Mouse (Mus musculus) lung, embryonic 14.5 days (tissue): Measurements from ENCODE around the gene Fgd3. TPM values are rescaled to one million over a fixed set of nuclear protein-coding genes. Genes with fewer than 3 reads are reported as not detected.

Experiments used
- ATAC-seq: fragments of 200-750 bp; cut with Nextera tagmentation; 2 replicates; pipeline ENCODE4 v1.8.0; 2017; ENCODE audit warnings: mild to moderate bottlenecking, moderate TSS enrichment, moderate library complexity; ENCODE audit not compliant: insufficient read depth
- DNase-seq: peaks from one replicate; pipeline ENCODE4 v3.0.0-alpha.2; 2015
- H3K27ac ChIP-seq: fragments of 300-500 bp; sonication (generic); 2 replicates; pipeline ENCODE4 v1.5.1; 2014; ENCODE audit warnings: low read depth, mild to moderate bottlenecking, moderate library complexity
- H3K27me3 ChIP-seq: fragments of 300-500 bp; sonication (generic); 2 replicates; pipeline ENCODE4 v1.6.1; 2014; ENCODE audit warnings: low read length, control low read depth; ENCODE audit not compliant: insufficient read depth
- H3K36me3 ChIP-seq: fragments of 300-500 bp; sonication (generic); 2 replicates; pipeline ENCODE4 v1.6.1; 2014; ENCODE audit warnings: control low read depth; ENCODE audit not compliant: insufficient read depth
- H3K4me1 ChIP-seq: fragments of 300-500 bp; sonication (generic); 2 replicates; pipeline ENCODE4 v1.6.1; 2014; ENCODE audit warnings: antibody characterized with exemption, control low read depth; ENCODE audit not compliant: insufficient read depth
- H3K4me2 ChIP-seq: fragments of 300-500 bp; sonication (generic); 2 replicates; pipeline ENCODE4 v1.6.1; 2014; ENCODE audit warnings: mild to moderate bottlenecking
- H3K4me3 ChIP-seq: fragments of 300-500 bp; sonication (generic); 2 replicates; pipeline ENCODE4 v1.5.1; 2014; ENCODE audit warnings: low read depth, low read length
- H3K9ac ChIP-seq: fragments of 300-500 bp; sonication (generic); 2 replicates; pipeline ENCODE4 v1.6.1; 2014
- H3K9me3 ChIP-seq: fragments of 300-500 bp; sonication (generic); 2 replicates; pipeline ENCODE4 v1.6.1; 2016; ENCODE audit warnings: low read depth, low read length, control low read depth
- CTCF ChIP-seq: IDR thresholded peaks from 2 replicates; pipeline ENCODE4 v1.5.1; 2016; ENCODE audit warnings: antibody characterized with exemption, low read depth
- WGBS: fragments of 180-500 bp; shearing (Covaris S2); extraction: QIAGEN DNeasy Blood & Tissue Kit; methylation state at CpG from one replicate; pipeline ENCODE4 v1.1.7; 2014; 5-methylcytosine and 5-hydroxymethylcytosine counted together
- polyA plus RNA-seq: library from polyadenylated mRNA; unstranded; fragments of >200 nt; fragmentation: Nextera tagmentation; extraction: Ambion mirVana; gene quantifications from 2 replicates; pipeline ENCODE4 v1.2.1, GENCODE M21; 2014

Gene Fgd3
- polyA plus RNA-seq, 1 experiment from 2014 or later = 0.42 TPM

GRCm38 (mm10) chr13:49283686-49284085, 36.4 kb downstream of the Fgd3 start:
- no peak for ATAC-seq
- H3K4me1 ChIP-seq = no peaks in the 10 kb centered on the region
- no peaks in the 10 kb centered on the region for H3K36me3 ChIP-seq
- no peak for TF ChIP-seq CTCF
- no peak for DNase-seq
- H3K27me3 ChIP-seq = no peaks in the 10 kb centered on the region
- H3K9ac ChIP-seq = no peak overlapping the region
- H3K27ac ChIP-seq = no peak overlapping the region
- H3K9me3 ChIP-seq = no peaks in the 10 kb centered on the region
- H3K4me3 ChIP-seq = no peak overlapping the region
- 66% methylated on average over 9 of the region's 9 CpGs for WGBS
- H3K4me2 ChIP-seq = no peak overlapping the region

DNA sequence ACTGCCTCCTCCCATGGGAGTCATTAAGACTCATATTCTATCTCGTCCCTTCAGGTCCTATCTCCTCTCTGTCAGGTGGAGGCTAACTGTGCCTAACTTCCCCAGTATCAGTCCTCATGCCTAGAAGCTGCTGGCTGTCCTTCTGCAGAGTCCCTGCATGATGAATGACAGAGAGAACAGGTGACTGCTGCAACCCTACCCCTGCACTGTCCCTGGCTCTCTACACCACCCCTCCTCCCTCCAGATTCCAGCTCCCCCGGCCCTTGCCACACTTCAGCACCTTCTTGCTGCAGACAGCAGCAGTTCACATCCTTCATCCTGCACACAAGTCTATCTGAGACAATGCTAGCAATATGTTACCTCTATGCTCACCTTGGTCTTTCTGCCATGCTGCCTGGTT, 37.9 kb downstream of the Fgd3 start:
- Histone ChIP-seq H3K27me3 (no peaks in the 10 kb centered on the region), H3K9ac (no peak overlapping the region), H3K4me1 (no peaks in the 10 kb centered on the region), H3K4me3 (no peak overlapping the region), H3K9me3 (no peaks in the 10 kb centered on the region), H3K27ac (no peak overlapping the region), H3K36me3 (no peaks in the 10 kb centered on the region), H3K4me2 (no peak overlapping the region)
- ATAC-seq (no peak), DNase-seq (no peak)
- no peak for TF ChIP-seq CTCF
- WGBS = 48% methylated on average over 2 of the region's 2 CpGs

DNA sequence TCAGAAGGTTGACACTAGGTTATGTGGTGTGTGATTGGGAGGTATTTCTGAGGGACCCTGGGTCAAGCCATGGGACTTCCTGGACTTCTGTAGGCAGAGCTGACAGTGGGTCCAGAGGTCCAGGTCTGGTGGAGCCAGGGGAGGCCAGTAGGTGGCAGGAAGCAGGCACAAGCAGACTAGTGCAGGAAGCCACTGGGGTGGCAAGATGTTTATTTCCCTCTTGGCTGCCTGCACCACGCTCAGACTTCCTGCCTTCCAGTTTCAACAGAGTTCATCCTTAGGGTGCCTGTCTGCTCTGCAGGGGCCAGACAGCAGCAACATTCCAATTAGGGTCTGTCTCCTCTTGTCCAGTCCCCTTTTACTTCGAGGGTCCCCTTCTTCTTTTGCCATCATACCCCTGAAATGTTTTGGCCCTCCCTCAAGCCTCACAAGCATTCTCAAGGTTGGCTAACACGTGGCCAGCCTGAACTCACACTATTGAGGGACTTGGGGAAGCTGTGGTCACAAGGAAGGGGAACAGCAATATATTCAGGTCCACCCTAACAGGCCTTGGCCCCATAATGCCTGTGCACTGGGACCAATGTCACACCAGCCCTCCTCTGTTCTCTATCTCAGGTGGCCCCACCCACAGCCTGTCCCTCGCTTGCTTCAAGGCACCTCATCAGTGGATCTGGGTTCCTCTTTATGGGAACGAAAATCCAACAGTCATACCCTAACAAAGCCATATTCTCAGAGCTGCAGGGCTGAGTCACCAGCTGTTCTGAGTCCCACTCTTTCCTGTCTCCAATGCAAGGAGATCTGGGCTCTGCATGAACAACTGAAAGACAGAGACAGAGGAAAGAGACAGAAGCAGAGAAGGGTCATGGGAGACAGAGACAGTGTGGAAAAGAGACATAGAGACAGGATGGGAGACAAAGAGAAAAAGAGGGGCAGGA, 48.0 kb downstream of the Fgd3 start:
- Histone ChIP-seq H3K9me3 (no peaks in the 10 kb centered on the region), H3K4me1 (no peaks in the 10 kb centered on the region), H3K4me2 (no peak overlapping the region), H3K27me3 (no peaks in the 10 kb centered on the region), H3K4me3 (no peak overlapping the region), H3K27ac (no peak overlapping the region), H3K36me3 (no peaks in the 10 kb centered on the region), H3K9ac (no peak overlapping the region)
- DNase-seq (peak; percentile 30), ATAC-seq (no peak)
- TF ChIP-seq CTCF = peak; percentile 36; the same call in 1 of the 2 replicates
- WGBS = 50% methylated on average over 5 of the region's 5 CpGs

DNA sequence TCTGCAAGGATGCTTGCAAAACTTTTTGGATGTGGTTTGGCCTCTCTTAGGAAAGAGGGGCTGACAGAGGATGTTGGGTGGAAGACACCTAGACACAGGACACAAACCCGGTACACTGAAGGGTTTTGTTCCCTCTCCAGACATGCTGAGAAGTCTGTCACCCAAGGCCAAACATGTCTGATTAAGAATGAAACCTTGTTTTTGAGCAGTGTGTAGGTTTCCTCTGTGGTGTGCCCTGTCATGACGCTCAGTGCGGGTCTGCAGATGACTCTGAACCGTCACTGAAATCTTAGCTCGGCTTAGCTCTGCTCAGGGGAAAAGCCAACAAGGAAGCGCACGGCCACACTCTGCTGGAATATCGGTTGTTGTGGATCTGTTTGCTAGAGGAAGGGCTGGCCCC, 49.6 kb downstream of the Fgd3 start:
- 85% methylated on average over 8 of the region's 8 CpGs for WGBS
- Histone ChIP-seq H3K27me3 (no peaks in the 10 kb centered on the region), H3K27ac (no peak overlapping the region), H3K4me3 (no peak overlapping the region), H3K4me2 (no peak overlapping the region), H3K9me3 (no peaks in the 10 kb centered on the region), H3K36me3 (no peaks in the 10 kb centered on the region), H3K4me1 (no peaks in the 10 kb centered on the region), H3K9ac (no peak overlapping the region)
- DNase-seq (no peak), ATAC-seq (no peak)
- no peak for TF ChIP-seq CTCF

DNA sequence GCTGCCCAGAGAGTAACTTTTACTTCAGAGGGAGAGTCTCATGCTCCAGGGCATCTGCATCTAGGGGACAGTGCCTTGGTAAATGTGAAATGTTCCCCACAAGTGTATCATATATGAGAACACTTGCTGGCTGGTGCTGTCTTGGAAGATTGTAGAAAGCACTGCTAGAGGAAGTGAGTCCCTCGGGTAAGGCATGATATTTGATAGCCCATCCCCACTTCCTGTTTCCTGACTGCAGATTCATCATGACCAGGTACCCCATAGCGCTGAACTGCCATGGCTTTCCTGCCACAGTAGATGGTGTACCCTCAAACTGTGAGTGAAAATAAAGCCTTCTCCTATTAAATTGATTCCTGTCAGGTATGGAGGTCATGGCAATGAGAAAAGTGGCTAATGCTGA, 52.5 kb downstream of the Fgd3 start:
- no peak overlapping the region for H3K9ac ChIP-seq
- no peaks in the 10 kb centered on the region for H3K4me1 ChIP-seq
- no peak overlapping the region for H3K27ac ChIP-seq
- no peaks in the 10 kb centered on the region for H3K27me3 ChIP-seq
- H3K9me3 ChIP-seq = no peaks in the 10 kb centered on the region
- DNase-seq (no peak), ATAC-seq (no peak)
- 30% methylated on average over 2 of the region's 2 CpGs for WGBS
- no peak overlapping the region for H3K4me2 ChIP-seq
- H3K4me3 ChIP-seq = no peak overlapping the region
- H3K36me3 ChIP-seq = no peaks in the 10 kb centered on the region
- no peak for TF ChIP-seq CTCF

GRCm38 (mm10) chr13:49260036-49260722, 59.9 kb downstream of the Fgd3 start:
- no peak overlapping the region for H3K4me2 ChIP-seq
- DNase-seq (no peak), ATAC-seq (no peak)
- no peak overlapping the region for H3K9ac ChIP-seq
- 72% methylated on average over 15 of the region's 15 CpGs for WGBS
- H3K9me3 ChIP-seq = no peaks in the 10 kb centered on the region
- no peaks in the 10 kb centered on the region for H3K4me1 ChIP-seq
- TF ChIP-seq CTCF = no peak
- no peaks in the 10 kb centered on the region for H3K36me3 ChIP-seq
- H3K4me3 ChIP-seq = no peak overlapping the region
- no peak overlapping the region for H3K27ac ChIP-seq
- no peaks in the 10 kb centered on the region for H3K27me3 ChIP-seq

DNA sequence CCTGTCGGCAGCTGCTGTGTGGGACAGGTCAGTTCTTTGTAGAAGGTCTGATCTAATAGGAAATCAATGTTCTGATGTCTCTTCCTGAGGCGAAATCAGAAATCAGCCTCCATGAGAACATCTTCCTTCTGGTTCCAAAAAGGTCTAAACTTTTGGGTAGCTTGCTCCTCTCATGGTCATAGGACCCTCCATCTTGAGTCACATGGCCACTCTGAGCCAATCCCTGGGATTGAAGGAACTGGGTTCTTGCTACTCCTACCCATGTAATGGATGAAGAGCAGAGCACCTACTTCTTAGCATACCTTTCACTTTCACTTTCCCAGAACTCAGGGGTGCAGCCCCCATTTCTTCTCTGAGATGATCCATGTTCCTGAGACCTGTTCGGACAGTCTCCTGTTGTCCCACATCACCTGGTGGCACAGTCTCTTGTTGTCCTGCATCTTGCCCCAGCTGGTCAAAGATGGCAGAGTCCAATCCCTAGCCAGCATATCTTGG, 62.2 kb downstream of the Fgd3 start:
- no peak for DNase-seq
- WGBS = 66% methylated on average over 3 of the region's 3 CpGs
- ATAC-seq = no peak
- no peak overlapping the region for H3K9ac ChIP-seq
- H3K27me3 ChIP-seq = no peaks in the 10 kb centered on the region
- TF ChIP-seq CTCF = no peak
- no peaks in the 10 kb centered on the region for H3K36me3 ChIP-seq
- no peak overlapping the region for H3K27ac ChIP-seq
- no peak overlapping the region for H3K4me3 ChIP-seq
- no peak overlapping the region for H3K4me2 ChIP-seq
- no peaks in the 10 kb centered on the region for H3K9me3 ChIP-seq
- no peaks in the 10 kb centered on the region for H3K4me1 ChIP-seq
